Comparison of ENCODE assay signal across 8 mouse cellular contexts in the genomic region with DNA sequence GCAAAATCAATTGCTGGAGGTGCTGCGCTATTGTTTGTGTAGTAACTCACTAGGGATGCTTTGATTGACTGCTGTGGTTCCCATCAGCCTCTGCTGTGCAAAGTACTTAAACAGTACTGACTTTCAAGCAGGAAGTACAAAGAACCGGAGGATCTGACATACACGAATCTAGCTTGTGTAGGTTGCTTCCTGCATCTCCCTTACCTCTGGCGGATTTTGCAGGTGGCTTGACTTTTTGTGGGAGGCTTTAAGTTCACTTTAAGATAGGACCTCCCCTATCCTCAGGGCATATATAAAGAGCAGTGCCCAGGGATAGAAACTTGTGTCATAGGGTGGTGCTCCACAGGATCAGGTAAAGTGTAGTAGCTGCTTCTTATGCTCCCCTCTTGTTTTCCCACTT. TPM values are rescaled to one million over a fixed set of nuclear protein-coding genes. Genes with fewer than 3 reads are reported as not detected.
DNase-seq lines count a peak whose midpoint lies in the region; ATAC-seq and TF ChIP-seq lines count a peak whose summit lies in the region.

No protein-coding gene starts in this region.

- peaks cover 24% of the 10 kb centered on the region for H3K4me1 ChIP-seq in heart, embryonic 12.5 days (replicated peaks)
- no peaks in the 10 kb centered on the region for H3K4me1 ChIP-seq in MEL (ENCODE audit: control insufficient read depth in 1 of 2, insufficient read depth in 2 of 2, low read length in 2 of 2)
- H3K4me1 ChIP-seq in hindbrain, embryonic 14.5 days (replicated peaks; ENCODE audit: control insufficient read depth, insufficient read depth, low read length), result peaks cover 40% of the 10 kb centered on the region

- H3K4me2 ChIP-seq in heart, embryonic 12.5 days, result peak overlapping the region; percentile 49
- peak overlapping the region; percentile 77 for H3K4me2 ChIP-seq in hindbrain, embryonic 14.5 days (replicated peaks)

- no peaks in the 10 kb centered on the region for H3K27me3 ChIP-seq in heart, embryonic 12.5 days (replicated peaks)
- H3K27me3 ChIP-seq in MEL (ENCODE audit: control insufficient read depth in 1 of 2, insufficient read depth in 2 of 2, low read length in 2 of 2), result peaks cover 0 to 2% of the 10 kb centered on the region in 2 experiments; a peak in 2 of 4 replicates
- peaks cover 11% of the 10 kb centered on the region for H3K27me3 ChIP-seq in hindbrain, embryonic 14.5 days (ENCODE audit: control insufficient read depth, insufficient read depth, low read length)

- H3K9me3 ChIP-seq in heart, embryonic 12.5 days (replicated peaks), result no peaks in the 10 kb centered on the region
- H3K9me3 ChIP-seq in MEL (replicated peaks; ENCODE audit: insufficient read depth, low read length), result no peaks in the 10 kb centered on the region
- no peaks in the 10 kb centered on the region for H3K9me3 ChIP-seq in hindbrain, embryonic 14.5 days (ENCODE audit: control insufficient read depth, low read length)

- intact Hi-C loops in heart, postnatal 10 days (cut with DNase I), result loop anchor here (2.0 to 5.0 kb wide), 3 partner anchors 81 to 141 kb away; no protein-coding TSS in a partner anchor

- no peaks in the 10 kb centered on the region for H3K36me3 ChIP-seq in heart, embryonic 12.5 days
- peaks cover 0 to 2% of the 10 kb centered on the region in 2 experiments; a peak in 1 of 4 replicates for H3K36me3 ChIP-seq in MEL (ENCODE audit: control insufficient read depth in 1 of 2, insufficient read depth in 2 of 2, low read length in 2 of 2)
- no peaks in the 10 kb centered on the region for H3K36me3 ChIP-seq in hindbrain, embryonic 14.5 days (replicated peaks; ENCODE audit: control insufficient read depth, insufficient read depth)

- DNase-seq in heart, postnatal 10 days, result no peak
- DNase-seq in MEL (ENCODE audit: low read depth, low spot score), result peak; percentile 7
- DNase-seq in hindbrain, embryonic 14.5 days (ENCODE audit: low spot score), result no peak
- DNase-seq in neural tube, embryonic 10.5 days (ENCODE audit: extremely low spot score, low spot score), result peak; percentile 33
- no peak for DNase-seq in urinary bladder, postnatal 25 days (ENCODE audit: low spot score)
- DNase-seq in c-Kit-positive CD71-positive TER-119-positive erythroid progenitor cells, embryonic 14.5 days (ENCODE audit: low spot score), result no peak
- no peak for DNase-seq in lung, postnatal 25 days (ENCODE audit: low spot score)

- H3K27ac ChIP-seq in heart, embryonic 12.5 days (ENCODE audit: poor library complexity, severe bottlenecking), result no peak overlapping the region
- no peak overlapping the region for H3K27ac ChIP-seq in MEL (ENCODE audit: control insufficient read depth, low read depth, low read length)
- peak overlapping the region; percentile 98; the same call in 1 of the 2 replicates for H3K27ac ChIP-seq in hindbrain, embryonic 14.5 days

- no peak for TF ChIP-seq RAD21 in MEL (IDR thresholded peaks at IDR 0.05; ENCODE audit: low read depth, low read length)

- peak overlapping the region; percentile 14 for H3K4me3 ChIP-seq in heart, embryonic 12.5 days
- no peak overlapping the region for H3K4me3 ChIP-seq in MEL (ENCODE audit: control insufficient read depth in 1 of 2, insufficient read depth in 1 of 2, low read depth in 2 of 2, low read length in 2 of 2)
- peak overlapping the region; percentile 96 for H3K4me3 ChIP-seq in hindbrain, embryonic 14.5 days (replicated peaks; ENCODE audit: low read length)

- no peak overlapping the region for H3K9ac ChIP-seq in heart, embryonic 12.5 days
- no peak overlapping the region for H3K9ac ChIP-seq in MEL (ENCODE audit: control insufficient read depth, low read depth, low read length, poor library complexity, severe bottlenecking)
- peak overlapping the region; percentile 98 for H3K9ac ChIP-seq in hindbrain, embryonic 14.5 days

- no peak for TF ChIP-seq EP300 in MEL (IDR thresholded peaks at IDR 0.05; ENCODE audit: low read depth in 1 of 2, low read length in 2 of 2)

- TF ChIP-seq CTCF in MEL (IDR thresholded peaks at IDR 0.05 in 2 of 3, conservative IDR thresholded peaks at IDR 0.05 in 1 of 3; ENCODE audit: control insufficient read depth in 1 of 3, insufficient read depth in 1 of 3, low read depth in 2 of 3, low read length in 3 of 3, poor library complexity in 1 of 3, severe bottlenecking in 1 of 3), result no peak

- ATAC-seq in heart, embryonic 12.5 days (ENCODE audit: insufficient number of reproducible peaks, low FRiP score), result no peak
- ATAC-seq in hindbrain, embryonic 14.5 days (ENCODE audit: low FRiP score), result no peak

- H3K79me2 ChIP-seq in MEL (ENCODE audit: control insufficient read depth, insufficient read depth, low read length, poor library complexity), result peaks cover 1% of the 10 kb centered on the region; the same call in 1 of the 2 replicates

- 42% methylated on average over 4 of the region's 4 CpGs for WGBS in heart, embryonic 12.5 days
- WGBS in hindbrain, embryonic 14.5 days, result 14% methylated on average over 4 of the region's 4 CpGs

- no peak for TF ChIP-seq POLR2A in MEL (IDR thresholded peaks at IDR 0.05; ENCODE audit: control insufficient read depth in 1 of 2, insufficient read depth in 1 of 2, low read depth in 1 of 2, low read length in 2 of 2, poor library complexity in 1 of 2)

TF ChIP-seq in MEL, 35 proteins besides CTCF, POLR2A, EP300 and RAD21:
- TF ChIP-seq USF1 (IDR thresholded peaks at IDR 0.05; ENCODE audit: low read depth, low read length) (no peak), POLR2AphosphoS5 (IDR thresholded peaks at IDR 0.05; ENCODE audit: borderline replicate concordance, low read depth, low read length) (no peak), CHD2 (IDR thresholded peaks at IDR 0.05; ENCODE audit: low read length) (no peak), SMC3 (IDR thresholded peaks at IDR 0.05; ENCODE audit: low read depth, low read length) (no peak), TAL1 (IDR thresholded peaks at IDR 0.05; ENCODE audit: low read length) (no peak), TBP (IDR thresholded peaks at IDR 0.05; ENCODE audit: low read depth, low read length) (no peak), MXI1 (IDR thresholded peaks at IDR 0.05; ENCODE audit: low read depth, low read length) (no peak), ELF1 (IDR thresholded peaks at IDR 0.05; ENCODE audit: low read depth, low read length) (no peak), NRF1 (IDR thresholded peaks at IDR 0.05; ENCODE audit: insufficient read depth, low read depth, low read length, poor library complexity, severe bottlenecking) (no peak)

RNA-seq across cellular contexts. Expression of a gene that starts 2.3 kb away (rescaled TPM):
- 7.0 and 8.2 TPM in 2 replicates for polyA plus RNA-seq in heart, embryonic 12.5 days (2016; fragmentation: Nextera tagmentation; extraction: Ambion mirVana)
- 10 to 100 TPM; 19.7 to 31.2 TPM for total RNA-seq in heart, postnatal 10 days (2021)
- total RNA-seq in MEL (2012; rRNA removed), result 0.69 and 1.0 TPM in 2 replicates
- polyA plus RNA-seq in MEL (2012; ENCODE audit: insufficient read depth in 1 of 2, insufficient read length in 2 of 2, low read depth in 1 of 2, low replicate concordance in 2 of 2, missing spikeins in 1 of 2), result 1 to 10 TPM in 1 of 2 experiments, not detected in 1; 1.5 TPM
- polyA plus RNA-seq in hindbrain, embryonic 14.5 days (2014; fragmentation: Nextera tagmentation; extraction: Ambion mirVana), result 3.1 and 5.0 TPM in 2 replicates

Comparison
In these comparisons a context has a peak if more than half of its experiments do, and no peak if none do; other contexts are left out.
1. H3K4me3 ChIP-seq: peak in heart, embryonic 12.5 days (single experiment) and hindbrain, embryonic 14.5 days (single experiment); none in MEL (0 of 2).
2. DNase-seq: peak in MEL (single experiment) and neural tube, embryonic 10.5 days (single experiment); none in heart, postnatal 10 days (0 of 2), hindbrain, embryonic 14.5 days (single experiment), urinary bladder, postnatal 25 days (single experiment), c-Kit-positive CD71-positive TER-119-positive erythroid progenitor cells, embryonic 14.5 days (single experiment) and lung, postnatal 25 days (single experiment).